Mouse (Mus musculus) embryo, embryonic 11.5 days (tissue): ENCODE measurements at regions not wholly inside any gene's neighbourhood (a gene's known extent, or its start where the extent isn't known, plus 50 kb on each side); places are given as distances from the start of the nearest gene placed in this dataset.

Source experiments
- DNase-seq: peaks from one replicate; pipeline ENCODE4 v3.0.0-alpha.2; 2012; ENCODE audit warnings: low read depth, low spot score

- no peak for DNase-seq
These were observed 285.0 kb downstream of the Insig2 start for GRCm38 (mm10) chr1:121047406-121047805.

- DNase-seq: no peak
These were observed 282.7 kb downstream of the Insig2 start for GRCm38 (mm10) chr1:121049684-121050083.

GRCm38 (mm10) chr1:121050695-121051495 is 281.5 kb downstream of the Insig2 start:
- DNase-seq: no peak

GRCm38 (mm10) chr1:121051496-121052119 is 280.8 kb downstream of the Insig2 start:
- DNase-seq: no peak

- no peak for DNase-seq
These were observed 280.3 kb downstream of the Insig2 start for GRCm38 (mm10) chr1:121052120-121052501.

GRCm38 (mm10) chr1:121053692-121054091 is 278.7 kb downstream of the Insig2 start:
- peak; percentile 37 for DNase-seq

GRCm38 (mm10) chr1:121074569-121074968 is 257.8 kb downstream of the Insig2 start:
- DNase-seq: no peak

- no peak for DNase-seq
These were observed 249.6 kb downstream of the Insig2 start for GRCm38 (mm10) chr1:121082839-121083238.

- DNase-seq: no peak
These were observed 247.2 kb downstream of the Insig2 start for GRCm38 (mm10) chr1:121085101-121085727.

GRCm38 (mm10) chr1:121087124-121087887 is 245.1 kb downstream of the Insig2 start:
- DNase-seq: no peak

- no peak for DNase-seq
These were observed 241.8 kb downstream of the Insig2 start for GRCm38 (mm10) chr1:121090628-121091027.

GRCm38 (mm10) chr1:121092870-121093269 is 239.5 kb downstream of the Insig2 start:
- DNase-seq: no peak

GRCm38 (mm10) chr1:121096551-121097550 is 235.5 kb downstream of the Insig2 start:
- no peak for DNase-seq

- DNase-seq: no peak
These were observed 220.5 kb downstream of the Insig2 start for GRCm38 (mm10) chr1:121111776-121112344.

GRCm38 (mm10) chr1:121112464-121112863 is 219.9 kb downstream of the Insig2 start:
- no peak for DNase-seq

GRCm38 (mm10) chr1:121116626-121117025 is 215.8 kb downstream of the Insig2 start:
- DNase-seq: no peak

GRCm38 (mm10) chr1:121123436-121123835 is 209.0 kb downstream of the Insig2 start:
- no peak for DNase-seq

- no peak for DNase-seq
These were observed 196.1 kb downstream of the Insig2 start for GRCm38 (mm10) chr1:121136284-121136683.

- no peak for DNase-seq
These were observed 195.5 kb downstream of the Insig2 start for GRCm38 (mm10) chr1:121136846-121137245.

- DNase-seq: no peak
These were observed 187.4 kb downstream of the Insig2 start for GRCm38 (mm10) chr1:121144981-121145380.
